Mouse (Mus musculus): ENCODE measurements around the gene Wdr25.
A peak's percentile ranks its signal among the peaks of the same experiment; 100 is the strongest.
"Not testable (repeated sequence)": the region's sequence is repeated elsewhere in the genome, so short reads cannot be mapped to it uniquely, and the experiment has no call there.

The Wdr25 gene

GRCm38 (mm10) chr12:108892989-108893714, at the start of gene Wdr25:
Gene Wdr25 (plus strand): TSS chr12:108893631.
- no peak for DNase-seq (ENCODE audit: low spot score)

GRCm38 (mm10) chr12:108848033-108848432, 45.4 kb upstream of the Wdr25 start:
- not testable (repeated sequence) for DNase-seq (ENCODE audit: low spot score)

GRCm38 (mm10) chr12:108849488-108850022, 43.9 kb upstream of the Wdr25 start:
- no peak for DNase-seq (ENCODE audit: low spot score)

GRCm38 (mm10) chr12:108850129-108850528, 43.3 kb upstream of the Wdr25 start:
- DNase-seq (ENCODE audit: low spot score): no peak

GRCm38 (mm10) chr12:108850886-108851285, 42.5 kb upstream of the Wdr25 start:
- no peak for DNase-seq (ENCODE audit: low spot score)

GRCm38 (mm10) chr12:108852822-108853221, 40.6 kb upstream of the Wdr25 start:
- DNase-seq (ENCODE audit: low spot score): no peak

- no peak for DNase-seq (ENCODE audit: low spot score)
These were observed 38.4 kb upstream of the Wdr25 start for GRCm38 (mm10) chr12:108855081-108855480.

- no peak for DNase-seq (ENCODE audit: low spot score)
These were observed 37.2 kb upstream of the Wdr25 start for GRCm38 (mm10) chr12:108856186-108856585.

GRCm38 (mm10) chr12:108857109-108857508, 36.3 kb upstream of the Wdr25 start:
- no peak for DNase-seq (ENCODE audit: low spot score)

- DNase-seq (ENCODE audit: low spot score): peak; percentile 15
These were observed 35.7 kb upstream of the Wdr25 start for GRCm38 (mm10) chr12:108857589-108858184.

GRCm38 (mm10) chr12:108858486-108858885, 34.9 kb upstream of the Wdr25 start:
- no peak for DNase-seq (ENCODE audit: low spot score)

- DNase-seq (ENCODE audit: low spot score): no peak
These were observed 28.4 kb upstream of the Wdr25 start for GRCm38 (mm10) chr12:108865007-108865494.

GRCm38 (mm10) chr12:108869575-108869974, 23.9 kb upstream of the Wdr25 start:
- no peak for DNase-seq (ENCODE audit: low spot score)

- DNase-seq (ENCODE audit: low spot score): no peak
These were observed 20.3 kb upstream of the Wdr25 start for GRCm38 (mm10) chr12:108873122-108873521.

- DNase-seq (ENCODE audit: low spot score): no peak
These were observed 14.3 kb upstream of the Wdr25 start for GRCm38 (mm10) chr12:108879138-108879537.

GRCm38 (mm10) chr12:108880606-108881005, 12.8 kb upstream of the Wdr25 start:
- DNase-seq (ENCODE audit: low spot score): no peak

- DNase-seq (ENCODE audit: low spot score): no peak
These were observed 12.2 kb upstream of the Wdr25 start for GRCm38 (mm10) chr12:108881192-108881591.

GRCm38 (mm10) chr12:108882776-108883175, 10.7 kb upstream of the Wdr25 start:
- no peak for DNase-seq (ENCODE audit: low spot score)

- DNase-seq (ENCODE audit: low spot score): no peak
These were observed 7.5 kb upstream of the Wdr25 start for GRCm38 (mm10) chr12:108885906-108886305.

GRCm38 (mm10) chr12:108887077-108887476, 6.4 kb upstream of the Wdr25 start:
- no peak for DNase-seq (ENCODE audit: low spot score)

GRCm38 (mm10) chr12:108888632-108889031, 4.8 kb upstream of the Wdr25 start:
- DNase-seq (ENCODE audit: low spot score): no peak

GRCm38 (mm10) chr12:108893715-108894431, 442 bp downstream of the Wdr25 start, which contains the start of gene Wars:
Gene Wars (minus strand): TSS chr12:108894174.
- DNase-seq (ENCODE audit: low spot score): peak; percentile 90

GRCm38 (mm10) chr12:108894432-108894816, 993 bp downstream of the Wdr25 start:
- no peak for DNase-seq (ENCODE audit: low spot score)
